Mouse (Mus musculus): Measurements from ENCODE around the gene Me3. TPM values are rescaled to one million over a fixed set of nuclear protein-coding genes. Genes with fewer than 3 reads are reported as not detected.

The Me3 gene
- polyA plus RNA-seq, 3 experiments from 2014 or later = 0.07 to 0.16 TPM; not detected in 1

- no peak for ATAC-seq
These were observed 116.2 kb downstream of the Me3 start for GRCm38 (mm10) chr7:89748415-89748814.

DNA sequence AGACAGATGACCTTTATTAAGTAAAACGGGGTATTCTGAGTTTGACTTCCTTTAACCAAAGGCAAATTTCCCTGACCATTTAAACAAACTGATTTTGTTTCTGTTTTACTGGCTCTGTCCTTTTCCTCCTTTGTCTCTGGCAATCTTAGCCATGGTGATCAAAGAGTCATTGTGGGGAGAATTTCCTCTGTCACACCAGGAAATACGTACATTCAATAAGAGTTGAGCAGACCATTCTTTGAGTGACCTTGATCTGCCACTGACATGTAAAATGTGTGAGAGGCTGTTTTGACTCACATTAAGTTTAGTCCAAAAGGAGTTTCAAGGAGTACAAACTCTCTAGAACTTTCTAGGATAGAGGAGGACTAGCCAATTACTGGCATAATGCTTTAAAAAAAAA lies 117.0 kb downstream of the Me3 start:
- ATAC-seq = no peak

GRCm38 (mm10) chr7:89766678-89767508 lies 134.7 kb downstream of the Me3 start:
- ATAC-seq = no peak

DNA sequence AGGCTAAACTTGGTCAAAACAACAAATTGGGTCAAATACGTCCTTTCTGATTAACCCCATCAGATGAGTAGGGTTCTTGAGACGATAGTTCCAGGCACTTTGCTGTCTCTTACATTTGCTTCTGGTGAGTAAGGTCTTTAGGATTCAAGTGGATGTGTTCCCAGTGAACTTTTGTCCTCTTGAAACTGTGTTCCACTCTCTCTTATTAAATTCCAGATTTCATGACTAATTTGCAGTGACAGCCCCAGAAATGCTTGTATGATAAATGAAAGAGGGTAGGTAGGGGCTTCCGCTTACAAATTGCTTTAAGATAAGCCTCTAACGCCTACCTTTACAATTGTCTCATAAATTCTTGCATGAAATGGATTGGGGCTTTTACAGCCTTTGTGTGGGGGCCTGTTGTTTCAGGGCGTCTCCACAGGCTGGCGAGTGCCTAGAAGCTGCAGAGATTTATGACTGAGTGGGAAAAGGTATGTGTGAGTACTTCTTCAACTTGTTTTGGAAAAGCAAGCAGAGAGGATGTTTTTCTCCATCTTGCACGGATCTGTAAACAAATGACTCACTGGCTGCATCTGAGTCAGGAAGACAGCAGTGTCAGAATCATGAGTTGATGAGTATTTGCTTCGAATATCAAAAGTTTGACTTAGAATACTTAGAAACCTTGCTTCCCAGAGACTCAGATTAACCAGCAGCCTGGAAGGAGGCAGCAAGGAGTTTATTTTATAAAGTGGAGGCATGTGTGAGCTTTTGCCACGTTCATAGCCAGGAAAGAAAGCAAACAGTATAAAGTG lies 137.1 kb downstream of the Me3 start:
- ATAC-seq = no peak

DNA sequence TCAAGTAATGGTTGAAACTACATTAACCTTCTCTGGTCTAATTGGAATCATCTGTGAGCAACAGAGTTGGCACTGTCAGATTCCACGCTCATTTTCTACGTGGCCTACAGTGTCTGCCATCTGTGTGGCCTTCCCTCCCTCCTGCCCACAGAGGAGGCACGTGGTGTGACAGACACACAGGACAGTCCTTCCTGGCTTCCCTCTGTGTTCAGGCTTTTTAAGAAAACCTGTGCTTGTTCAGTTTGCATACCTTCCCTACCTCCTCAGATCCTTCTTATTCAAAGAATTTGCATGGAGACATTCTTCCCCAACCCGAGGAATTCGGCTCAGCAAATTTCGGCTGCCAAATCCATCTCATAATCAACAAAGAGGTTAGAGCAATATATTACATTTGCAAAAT lies 137.8 kb downstream of the Me3 start:
- ATAC-seq = no peak

DNA sequence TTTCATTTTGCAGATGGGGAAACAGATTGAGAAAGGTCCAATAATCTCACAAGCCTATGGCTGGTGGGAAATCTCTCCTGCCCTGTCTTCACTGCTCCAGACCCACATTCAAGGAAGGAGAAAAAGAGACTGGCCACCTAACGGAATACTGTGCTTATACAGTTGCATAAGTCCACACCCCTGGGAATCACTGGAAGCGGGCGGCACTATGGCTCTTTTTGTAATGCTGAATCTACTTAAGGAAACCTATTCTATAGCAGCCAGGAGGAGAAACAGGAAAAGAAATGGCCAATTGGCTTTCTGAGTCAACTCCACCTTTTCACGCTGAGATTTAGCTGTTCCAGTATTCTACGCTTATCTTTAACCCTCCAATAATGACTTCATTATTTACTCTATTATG lies 140.7 kb downstream of the Me3 start:
- ATAC-seq = no peak

DNA sequence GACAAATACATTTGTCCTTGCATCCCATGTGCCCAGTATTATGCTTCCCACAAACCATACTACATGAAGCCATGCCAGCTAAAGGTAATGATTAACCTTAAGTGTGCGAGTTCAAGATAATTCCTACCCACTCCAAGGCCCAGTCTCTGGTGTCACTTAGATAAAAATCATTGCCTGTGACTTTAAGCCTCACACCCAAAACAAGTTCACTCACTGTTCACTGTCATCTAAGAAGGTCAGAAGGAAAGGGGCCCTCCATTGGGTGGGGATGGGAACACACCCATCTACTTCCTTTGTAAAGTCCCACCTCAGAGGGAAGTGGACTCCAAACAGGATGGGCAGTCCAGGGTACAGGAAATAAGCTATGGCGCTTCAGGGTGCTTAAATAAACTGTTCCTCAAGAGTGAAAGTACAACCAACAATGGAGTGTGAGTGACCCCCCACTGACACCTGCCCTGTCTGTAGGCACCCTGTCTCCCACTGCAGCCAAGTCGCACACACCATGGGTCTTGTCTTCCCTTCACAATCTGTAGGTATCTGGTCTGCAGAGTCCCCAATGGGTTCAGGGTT lies 141.2 kb downstream of the Me3 start:
- no peak for ATAC-seq

DNA sequence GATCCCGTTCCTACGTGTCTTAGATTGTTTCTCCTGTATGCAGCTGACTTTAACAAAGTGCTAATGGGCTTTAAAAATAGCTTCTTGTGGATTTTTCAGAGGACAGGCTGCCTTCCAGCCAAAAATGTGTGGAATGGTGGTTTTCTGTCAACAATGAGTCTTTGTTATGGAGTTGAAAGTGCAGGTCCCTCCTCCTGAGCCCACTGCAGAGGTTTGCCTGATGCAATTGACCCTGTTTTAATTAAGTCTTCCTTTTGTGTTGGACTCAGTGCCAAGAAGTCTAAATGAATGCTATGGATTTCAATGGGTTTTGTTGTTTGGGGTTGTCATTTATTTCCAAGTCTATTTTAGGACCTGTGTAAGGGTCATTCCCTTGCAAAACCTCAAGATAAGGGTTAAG lies 141.7 kb downstream of the Me3 start:
- ATAC-seq = no peak

DNA sequence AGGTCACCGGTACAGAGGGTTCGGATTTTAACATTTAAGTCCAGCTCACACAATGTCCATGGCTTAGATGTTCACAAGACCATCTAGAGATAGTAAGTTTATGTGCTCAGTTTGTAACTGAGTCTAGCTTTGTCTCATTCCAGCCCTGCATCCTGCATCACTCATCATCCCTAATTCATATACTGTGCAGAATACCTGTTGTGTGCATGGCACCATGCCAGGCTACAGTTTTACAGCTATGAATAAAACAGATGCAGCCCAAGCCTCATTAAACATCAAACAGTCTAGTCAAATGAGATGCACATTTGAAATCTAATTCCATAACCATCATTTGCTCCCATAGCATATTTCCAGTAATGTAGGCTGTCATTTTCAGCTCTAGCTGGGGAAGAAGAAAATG lies 143.7 kb downstream of the Me3 start:
- ATAC-seq = no peak

DNA sequence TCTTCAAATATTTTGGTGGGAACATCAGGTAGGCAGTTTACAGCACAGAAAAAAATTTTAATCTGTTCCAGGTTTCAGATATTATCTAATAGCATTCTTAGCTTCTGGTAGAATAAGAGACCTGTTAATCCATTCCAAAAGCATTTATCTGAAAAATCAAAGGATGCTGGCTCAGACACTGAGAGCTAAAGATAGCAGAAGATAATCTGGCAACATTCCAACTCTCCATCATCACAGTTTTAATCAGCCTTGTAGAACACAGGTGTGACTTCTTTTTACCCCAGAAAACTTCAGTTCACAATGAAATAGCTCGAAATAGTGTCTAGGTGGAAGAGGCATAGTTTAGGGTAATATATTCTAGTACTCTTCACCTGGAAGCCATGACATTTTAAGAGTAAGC lies 149.2 kb downstream of the Me3 start:
- no peak for ATAC-seq

- ATAC-seq = no peak
These were observed 155.5 kb downstream of the Me3 start for GRCm38 (mm10) chr7:89787735-89788134.

DNA sequence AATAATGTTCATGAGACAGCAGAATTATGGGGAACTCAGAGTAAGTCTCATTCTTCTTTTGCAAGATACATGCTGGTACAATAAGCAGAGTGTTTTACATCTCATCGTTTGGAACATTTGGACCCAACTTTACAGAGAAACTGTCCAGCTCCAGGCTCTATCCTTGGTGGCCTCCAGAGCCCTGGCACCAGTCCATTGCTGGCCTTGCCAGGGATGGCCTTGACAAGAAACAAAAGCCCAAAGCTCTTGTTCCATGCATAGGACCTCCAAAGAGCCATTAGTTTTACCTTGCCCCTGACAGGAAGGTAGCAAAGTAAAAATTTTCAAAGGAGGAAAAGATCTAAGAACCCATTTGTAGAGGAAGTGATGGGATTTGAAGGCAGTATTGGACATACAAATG lies 160.4 kb downstream of the Me3 start:
- no peak for ATAC-seq

- ATAC-seq = no peak
These were observed 163.2 kb downstream of the Me3 start for GRCm38 (mm10) chr7:89795366-89795765.

DNA sequence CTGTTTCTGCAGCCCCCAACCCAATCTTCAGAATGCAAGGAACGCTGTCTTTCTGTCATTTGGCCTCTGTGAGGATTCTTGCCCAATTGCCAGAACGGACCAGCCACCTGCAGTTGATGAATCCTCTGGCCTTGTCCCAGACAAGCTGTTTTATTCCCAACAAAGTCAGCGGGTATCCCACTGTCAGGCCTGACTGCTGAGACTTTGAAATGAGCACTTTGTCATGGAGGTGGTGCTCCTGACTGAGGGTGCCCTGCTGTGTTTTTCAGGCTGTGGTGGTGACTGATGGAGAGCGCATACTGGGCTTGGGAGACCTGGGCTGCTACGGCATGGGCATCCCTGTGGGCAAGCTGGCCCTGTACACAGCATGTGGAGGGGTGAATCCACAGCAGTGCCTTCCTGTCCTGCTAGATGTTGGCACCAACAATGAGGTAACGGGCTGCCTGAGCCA lies 164.2 kb downstream of the Me3 start:
- ATAC-seq = no peak

DNA sequence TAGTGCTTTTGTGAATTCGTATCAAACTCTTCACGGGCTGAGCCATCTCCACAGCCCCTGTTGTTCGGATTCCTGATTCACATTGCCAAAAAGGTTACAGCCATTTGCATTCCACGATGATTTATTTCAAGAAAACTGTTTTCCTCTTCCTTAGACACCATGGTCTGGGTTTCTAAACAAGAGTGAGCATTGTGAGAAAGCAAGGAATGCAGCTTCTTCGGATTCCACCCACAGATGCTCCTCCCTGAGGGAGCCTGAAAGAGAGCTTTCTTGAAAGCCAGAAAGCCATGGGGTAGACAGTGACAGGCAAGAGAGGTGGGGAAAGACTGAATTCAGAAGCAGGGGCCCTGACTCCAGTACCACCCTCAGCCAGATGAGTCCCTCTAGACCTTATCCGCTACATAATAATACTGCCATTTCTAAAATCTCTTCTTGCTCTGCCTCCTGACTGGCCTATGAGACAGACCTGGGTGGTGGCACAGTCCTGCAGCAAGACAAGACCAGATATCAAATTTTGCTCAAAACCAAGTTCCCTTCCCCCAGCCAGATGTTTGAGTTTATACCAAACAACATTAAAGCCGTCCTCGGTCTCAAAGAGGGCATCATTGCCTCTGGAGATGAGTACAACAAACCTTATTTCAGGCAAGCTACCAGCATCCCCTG lies 166.3 kb downstream of the Me3 start:
- no peak for ATAC-seq

DNA sequence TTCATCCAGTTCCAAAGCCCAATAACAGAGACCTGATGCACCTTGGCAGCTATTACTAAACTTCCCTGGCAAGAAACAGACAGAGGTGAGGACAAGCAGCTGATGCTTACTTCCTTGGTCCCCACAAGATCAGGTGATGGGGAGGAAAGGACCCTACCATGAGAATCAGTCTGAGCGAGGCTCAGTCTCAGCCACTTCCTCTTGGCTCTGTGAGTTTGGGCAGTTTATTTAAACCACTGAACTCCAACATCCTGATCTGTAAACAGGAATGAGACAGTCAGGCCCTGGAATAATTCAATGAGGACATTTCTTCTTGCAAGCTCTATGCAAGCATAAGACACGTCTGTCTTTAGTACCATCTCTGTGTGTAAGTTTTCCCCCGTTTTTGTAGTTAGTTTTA lies 170.3 kb downstream of the Me3 start:
- ATAC-seq = no peak

DNA sequence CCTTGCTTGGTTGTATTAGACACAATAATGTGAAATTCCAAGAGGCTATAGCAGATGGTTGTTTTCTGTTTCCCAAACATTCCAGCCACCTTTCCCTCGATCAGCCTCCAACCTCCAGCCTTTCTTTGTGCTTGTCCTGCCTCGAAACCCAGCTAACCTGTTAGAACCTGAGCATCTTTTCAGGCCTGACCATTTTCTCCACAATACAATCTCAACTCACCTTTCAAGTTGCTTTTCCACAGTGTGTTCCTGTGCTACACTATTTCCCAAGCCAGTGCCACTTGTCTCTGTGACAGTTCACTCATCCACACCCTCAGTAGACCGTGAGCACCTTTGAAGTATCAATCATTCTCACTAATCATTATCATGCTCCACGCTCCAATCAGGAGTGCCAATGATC lies 171.8 kb downstream of the Me3 start:
- no peak for ATAC-seq

GRCm38 (mm10) chr7:89809400-89809799 lies 177.2 kb downstream of the Me3 start:
- ATAC-seq = no peak

GRCm38 (mm10) chr7:89828436-89829065 lies 196.4 kb downstream of the Me3 start:
- no peak for ATAC-seq

DNA sequence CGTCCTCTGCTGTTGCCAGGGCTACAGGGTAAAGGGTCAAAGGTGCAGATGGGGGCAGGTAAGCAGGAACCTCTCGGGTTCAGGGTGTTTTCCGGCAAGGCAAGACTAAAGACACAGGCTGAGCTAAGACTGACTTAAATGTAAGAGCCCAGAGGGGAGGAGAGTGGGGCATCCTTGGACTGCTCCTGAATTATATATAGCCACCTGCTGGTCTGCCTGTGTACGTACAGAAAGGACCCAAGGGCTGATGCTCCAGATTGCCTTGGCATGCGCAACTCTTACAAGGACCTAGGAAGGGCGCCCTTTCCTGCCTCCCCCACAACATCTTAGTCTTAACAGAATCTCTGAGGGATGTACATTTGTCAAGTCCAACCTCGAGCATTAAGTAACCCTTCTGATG lies 197.0 kb downstream of the Me3 start:
- ATAC-seq = no peak

- ATAC-seq = no peak
These were observed 201.3 kb downstream of the Me3 start for GRCm38 (mm10) chr7:89833521-89833920.

DNA sequence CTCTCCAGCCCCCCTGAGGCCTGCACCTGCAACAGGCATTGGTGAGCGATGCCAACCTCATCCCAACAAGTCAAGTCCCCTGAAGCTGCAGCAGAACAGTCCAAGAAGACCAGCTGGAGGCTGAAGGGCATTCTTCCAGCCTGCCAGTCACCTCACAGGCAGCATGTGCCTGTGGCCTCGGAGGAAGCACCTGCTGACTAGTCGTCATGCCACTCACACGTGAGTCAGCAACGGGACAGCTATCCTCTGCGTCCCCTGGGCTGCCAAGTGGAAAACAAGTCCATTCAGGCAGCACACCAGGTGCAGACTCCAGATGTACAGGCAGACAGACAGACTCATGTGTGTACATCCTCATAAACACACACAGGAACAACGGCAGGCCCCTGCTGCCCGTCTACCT lies 203.4 kb downstream of the Me3 start:
- ATAC-seq = no peak

GRCm38 (mm10) chr7:89836676-89837075 lies 204.5 kb downstream of the Me3 start:
- no peak for ATAC-seq

Data from inflammation-experienced regulatory T-cells, adult 6 months (primary cell).